Mouse (Mus musculus) heart, postnatal 0 days (tissue): ENCODE results near the gene Krt33a.

ENCODE experiments used
- CTCF ChIP-seq: IDR thresholded peaks from 2 replicates; pipeline ENCODE4 v1.5.1; 2016; ENCODE audit warnings: antibody characterized with exemption, control low read depth, low read depth
- EP300 ChIP-seq: IDR thresholded peaks from 2 replicates; pipeline ENCODE4 v1.6.1; 2016; ENCODE audit warnings: antibody characterized with exemption, low read depth

GRCm38 (mm10) chr11:100041454-100041853 is 25.4 kb upstream of the Krt33a start, which contains the start of gene Krt34:
- no peak for TF ChIP-seq EP300
- TF ChIP-seq CTCF: no peak
